Mouse (Mus musculus) midbrain, postnatal 0 days (tissue): ENCODE results near the gene Dctpp1. TPM values are rescaled to one million over a fixed set of nuclear protein-coding genes. Genes with fewer than 3 reads are reported as not detected.

Experiments used
- ATAC-seq: fragments of 200-750 bp; cut with Nextera tagmentation; 2 replicates; pipeline ENCODE4 v1.8.0; 2017; ENCODE audit warnings: moderate number of reproducible peaks, mild to moderate bottlenecking, moderate TSS enrichment, moderate library complexity; ENCODE audit not compliant: low FRiP score
- DNase-seq: peaks from one replicate; pipeline ENCODE4 v3.0.0-alpha.2; 2015; ENCODE audit warnings: low spot score
- H3K27ac ChIP-seq: fragments of 300-500 bp; sonication (generic); 2 replicates; pipeline ENCODE4 v1.5.1; 2014; ENCODE audit warnings: low read depth, mild to moderate bottlenecking, low read length, mixed read lengths
- H3K27me3 ChIP-seq: fragments of 300-500 bp; sonication (generic); 2 replicates; pipeline ENCODE4 v1.6.1; 2014; ENCODE audit warnings: low read length, control low read depth, mixed read lengths; ENCODE audit not compliant: insufficient read depth
- H3K36me3 ChIP-seq: fragments of 300-500 bp; sonication (generic); 2 replicates; pipeline ENCODE4 v1.6.1; 2014; ENCODE audit warnings: low read length, control low read depth, mixed read lengths; ENCODE audit not compliant: insufficient read depth
- H3K4me1 ChIP-seq: fragments of 300-500 bp; sonication (generic); 2 replicates; pipeline ENCODE4 v1.6.1; 2014; ENCODE audit warnings: mild to moderate bottlenecking, control low read depth, antibody characterized with exemption, low read length, mixed read lengths; ENCODE audit not compliant: insufficient read depth
- H3K4me2 ChIP-seq: fragments of 300-500 bp; sonication (generic); 2 replicates; pipeline ENCODE4 v1.6.1; 2014; ENCODE audit warnings: low read depth, mild to moderate bottlenecking, low read length, mixed read lengths; ENCODE audit not compliant: poor library complexity, severe bottlenecking
- H3K4me3 ChIP-seq: fragments of 300-500 bp; sonication (generic); 2 replicates; pipeline ENCODE4 v1.5.1; 2014; ENCODE audit warnings: low read depth, mild to moderate bottlenecking, low read length, moderate library complexity
- H3K9ac ChIP-seq: fragments of 300-500 bp; sonication (generic); replicated peaks from 2 replicates; pipeline ENCODE4 v1.6.1; 2014; ENCODE audit warnings: mild to moderate bottlenecking, low read length, moderate library complexity, mixed read lengths; ENCODE audit not compliant: poor library complexity, severe bottlenecking
- H3K9me3 ChIP-seq: fragments of 300-500 bp; sonication (generic); 2 replicates; pipeline ENCODE4 v1.6.1; 2016; ENCODE audit warnings: low read length, control low read depth
- CTCF ChIP-seq: IDR thresholded peaks from 2 replicates; pipeline ENCODE4 v1.5.1; 2016; ENCODE audit warnings: antibody characterized with exemption, mild to moderate bottlenecking
- WGBS: fragments of 180-500 bp; shearing (Covaris S2); extraction: QIAGEN DNeasy Blood & Tissue Kit; methylation state at CpG from one replicate; pipeline ENCODE4 v1.1.7; 2014; 5-methylcytosine and 5-hydroxymethylcytosine counted together
- polyA plus RNA-seq: library from polyadenylated mRNA; unstranded; fragments of >200 nt; fragmentation: Nextera tagmentation; extraction: Ambion mirVana; gene quantifications from 2 replicates; pipeline ENCODE4 v1.2.1, GENCODE M21; 2015
- total RNA-seq: library from RNA; depleted of rRNA; stranded (reverse); fragments of >200 nt; gene quantifications from 2 replicates; pipeline ENCODE4 v1.2.3, GENCODE M21; 2014

Gene Dctpp1
- total and polyA plus RNA-seq, 2 experiments from 2014 or later, result 92.2 to 120 TPM

DNA sequence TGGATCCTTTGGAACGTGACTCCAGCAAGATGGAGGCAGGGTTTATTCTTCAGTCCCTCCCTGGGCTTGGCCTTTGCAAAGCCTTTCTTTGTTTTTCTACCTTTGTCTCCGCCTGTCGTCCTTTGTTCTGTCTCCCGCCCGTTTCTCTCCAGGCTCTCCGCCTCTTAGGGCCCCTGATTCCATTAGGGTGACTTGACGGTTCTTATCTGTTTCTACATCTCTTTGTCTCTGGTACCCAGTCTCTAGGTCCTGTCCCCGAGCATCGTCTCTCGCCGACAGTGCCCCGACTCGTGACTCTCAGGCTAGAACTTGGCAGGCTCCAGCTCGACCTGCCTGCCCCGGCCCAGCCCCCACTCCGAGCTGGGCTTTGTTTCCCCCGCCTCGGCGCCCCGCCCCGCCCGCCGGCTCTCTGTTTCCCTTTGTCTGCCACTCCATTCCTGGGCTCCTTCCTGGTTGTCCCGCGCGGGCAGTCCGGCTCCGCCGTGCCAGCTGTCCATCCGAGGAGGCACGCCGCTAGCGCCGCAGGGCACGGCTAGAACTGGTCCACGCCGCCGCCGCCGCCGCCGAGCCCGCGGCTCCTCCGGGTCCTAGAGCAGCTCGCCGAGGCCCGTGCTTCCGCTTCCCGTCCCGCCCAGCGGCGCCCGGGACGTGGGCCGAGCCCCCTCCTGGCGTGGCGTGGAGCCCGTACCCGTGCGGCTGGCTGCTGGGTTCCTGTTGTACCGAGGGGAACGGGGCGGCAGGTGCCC is 27.7 kb downstream of the Dctpp1 start, which contains the start of the genes Zfp553 and Sept1:
TSS of gene Zfp553 (plus strand) at position 440 of the 746 bp plus-strand sequence.
TSS of gene Sept1 (minus strand) at position 509 of the 746 bp plus-strand sequence.
- no peak for TF ChIP-seq CTCF
- Histone ChIP-seq H3K36me3 (peaks cover 17% of the 10 kb centered on the region), H3K9ac (peak within 1 kb of the TSS; percentile 97), H3K4me2 (peak within 1 kb of the TSS; percentile 68), H3K4me1 (peaks cover 17% of the 10 kb centered on the region), H3K27ac (peak within 1 kb of the TSS; percentile 99), H3K4me3 (peak within 1 kb of the TSS; percentile 96), H3K27me3 (no peaks in the 10 kb centered on the region), H3K9me3 (no peaks in the 10 kb centered on the region)
- ATAC-seq, result peak; percentile 90
- WGBS, result under 1% methylated on average over 61 of the region's 64 CpGs
- DNase-seq, result peak; percentile 94

DNA sequence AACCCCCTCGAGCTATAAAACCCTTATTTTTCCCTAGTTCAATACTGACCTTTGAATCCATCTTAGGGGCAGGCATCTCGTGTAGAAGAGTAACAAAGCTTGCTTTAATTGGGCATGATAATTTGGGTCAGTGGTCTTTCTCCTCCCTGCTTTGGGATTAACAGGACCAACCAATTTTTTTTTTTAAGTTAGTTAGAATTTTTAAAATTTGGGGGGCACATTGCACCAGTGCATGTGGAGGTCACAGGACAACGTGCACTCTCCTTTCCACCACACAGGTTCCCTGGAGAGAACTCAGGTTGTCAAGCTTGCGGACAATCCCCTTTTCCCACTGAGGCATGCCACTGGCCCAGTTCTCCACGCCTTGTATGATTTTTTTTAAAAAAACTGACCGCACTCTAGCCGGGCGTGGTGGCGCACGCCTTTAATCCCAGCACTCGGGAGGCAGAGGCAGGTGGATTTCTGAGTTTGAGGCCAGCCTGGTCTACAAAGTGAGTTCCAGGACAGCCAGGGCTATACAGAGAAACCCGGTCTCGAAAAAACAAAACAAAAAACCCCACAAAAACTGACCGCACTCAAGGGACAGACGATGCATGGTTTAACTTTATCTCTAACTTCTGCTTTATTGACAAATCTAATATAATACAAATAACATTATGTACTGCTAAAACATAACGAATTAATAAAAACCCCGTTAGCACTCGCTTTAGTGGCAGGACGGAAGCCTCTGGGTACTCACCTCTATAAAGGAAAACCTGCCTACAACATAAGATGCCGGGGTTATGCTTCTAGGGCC is 28.5 kb downstream of the Dctpp1 start:
- H3K27ac ChIP-seq, result peak overlapping the region; percentile 99
- H3K9me3 ChIP-seq, result no peaks in the 10 kb centered on the region
- DNase-seq (no peak), ATAC-seq (no peak; the same call in 1 of the 2 replicates)
- no peak for TF ChIP-seq CTCF
- 4% methylated on average over 20 of the region's 20 CpGs for WGBS
- H3K4me2 ChIP-seq, result peak overlapping the region; percentile 68
- peaks cover 17% of the 10 kb centered on the region for H3K36me3 ChIP-seq
- peak overlapping the region; percentile 96 for H3K4me3 ChIP-seq
- no peaks in the 10 kb centered on the region for H3K27me3 ChIP-seq
- H3K4me1 ChIP-seq, result peaks cover 17% of the 10 kb centered on the region
- peak overlapping the region; percentile 97 for H3K9ac ChIP-seq

GRCm38 (mm10) chr7:127231376-127231775 is 29.1 kb downstream of the Dctpp1 start:
- Histone ChIP-seq H3K9me3 (no peaks in the 10 kb centered on the region), H3K9ac (no peak overlapping the region), H3K4me3 (peak overlapping the region; percentile 96), H3K4me1 (peaks cover 17% of the 10 kb centered on the region), H3K36me3 (peaks cover 11% of the 10 kb centered on the region), H3K27ac (0 out of 2 replicates have a peak overlapping the region, but pooled peaks have one; percentile 8), H3K4me2 (peak overlapping the region; percentile 68), H3K27me3 (no peaks in the 10 kb centered on the region)
- DNase-seq (no peak), ATAC-seq (no peak)
- WGBS, result 67% methylated on average over 3 of the region's 3 CpGs
- TF ChIP-seq CTCF, result no peak

GRCm38 (mm10) chr7:127228615-127229303 is 31.8 kb downstream of the Dctpp1 start:
- Histone ChIP-seq H3K4me1 (peaks cover 10% of the 10 kb centered on the region), H3K4me3 (no peak overlapping the region), H3K9me3 (no peaks in the 10 kb centered on the region), H3K36me3 (no peaks in the 10 kb centered on the region; the same call in 1 of the 2 replicates), H3K4me2 (no peak overlapping the region), H3K9ac (no peak overlapping the region), H3K27ac (no peak overlapping the region), H3K27me3 (no peaks in the 10 kb centered on the region)
- DNase-seq (peak; percentile 83), ATAC-seq (no peak)
- peak; percentile 82 for TF ChIP-seq CTCF
- 60% methylated on average over 4 of the region's 4 CpGs for WGBS

DNA sequence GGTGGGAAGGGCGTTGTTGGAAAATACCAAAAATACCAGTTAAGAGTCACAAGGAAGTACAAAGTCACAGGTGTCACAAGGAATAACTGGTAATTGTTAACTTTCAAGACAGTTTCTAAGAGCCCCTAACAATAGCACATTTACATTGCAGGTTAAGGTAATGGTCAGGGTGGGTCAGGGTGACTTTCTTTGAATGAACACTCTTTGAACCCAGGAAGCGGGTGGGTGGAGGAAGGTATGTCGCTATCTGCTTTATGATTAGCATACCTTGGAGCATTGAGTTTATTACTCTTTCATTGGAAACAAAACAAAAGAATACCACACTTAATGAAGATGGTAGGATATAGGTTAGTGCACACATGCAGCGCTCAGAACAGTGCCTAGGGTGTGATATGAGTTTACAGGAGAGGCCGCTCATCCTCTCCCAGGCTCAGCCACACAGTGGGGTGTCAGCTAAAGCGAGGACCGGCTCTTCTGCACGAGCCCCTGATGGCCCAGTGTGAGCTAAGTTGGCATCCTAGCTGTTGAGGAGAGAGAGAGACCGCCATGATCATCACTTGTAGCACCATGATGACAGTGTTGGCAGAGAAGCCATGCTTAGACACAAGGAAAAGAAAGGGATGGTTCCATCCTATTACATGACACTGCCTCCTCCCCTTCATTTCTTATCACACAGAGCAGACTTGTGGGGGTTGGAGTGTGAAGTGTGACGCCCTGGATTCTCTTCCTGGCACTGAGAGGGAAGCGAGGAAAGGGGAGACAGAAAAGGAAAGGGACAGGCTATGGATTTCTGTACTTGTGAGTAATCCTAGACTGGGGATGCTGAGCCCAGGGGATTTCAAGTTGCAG is 35.1 kb downstream of the Dctpp1 start:
- WGBS, result 89% methylated on average over 11 of the region's 11 CpGs
- DNase-seq (no peak), ATAC-seq (no peak)
- no peak overlapping the region for H3K4me3 ChIP-seq
- H3K27ac ChIP-seq, result no peak overlapping the region
- H3K4me2 ChIP-seq, result no peak overlapping the region
- TF ChIP-seq CTCF, result no peak
- no peaks in the 10 kb centered on the region; the same call in 1 of the 2 replicates for H3K4me1 ChIP-seq
- no peaks in the 10 kb centered on the region for H3K9me3 ChIP-seq
- H3K36me3 ChIP-seq, result no peaks in the 10 kb centered on the region
- H3K27me3 ChIP-seq, result no peaks in the 10 kb centered on the region
- H3K9ac ChIP-seq, result no peak overlapping the region
